Mouse (Mus musculus) neural tube, embryonic 11.5 days (tissue): Measurements from ENCODE around the gene Adad2. TPM values are rescaled to one million over a fixed set of nuclear protein-coding genes. Genes with fewer than 3 reads are reported as not detected.

ENCODE experiments used
- ATAC-seq: fragments of 200-750 bp; cut with Nextera tagmentation; 2 replicates; pipeline ENCODE4 v1.8.0; 2017; ENCODE audit warnings: moderate number of reproducible peaks, mild to moderate bottlenecking, moderate TSS enrichment, moderate library complexity; ENCODE audit not compliant: insufficient read depth, low FRiP score, low TSS enrichment
- DNase-seq: peaks from one replicate; pipeline ENCODE4 v3.0.0-alpha.2; 2015; ENCODE audit warnings: low spot score
- H3K27ac ChIP-seq: fragments of 300-500 bp; sonication (generic); 2 replicates; pipeline ENCODE4 v1.5.1; 2014; ENCODE audit warnings: low read depth, mild to moderate bottlenecking, low read length
- H3K27me3 ChIP-seq: fragments of 300-500 bp; sonication (generic); 2 replicates; pipeline ENCODE4 v1.6.1; 2014; ENCODE audit warnings: mild to moderate bottlenecking, low read length, mixed read lengths; ENCODE audit not compliant: control insufficient read depth, insufficient read depth
- H3K36me3 ChIP-seq: fragments of 300-500 bp; sonication (generic); 2 replicates; pipeline ENCODE4 v1.6.1; 2014; ENCODE audit warnings: mild to moderate bottlenecking, low read length, moderate library complexity, mixed read lengths; ENCODE audit not compliant: control insufficient read depth, insufficient read depth
- H3K4me1 ChIP-seq: fragments of 300-500 bp; sonication (generic); 2 replicates; pipeline ENCODE4 v1.6.1; 2014; ENCODE audit warnings: low read length, mixed read lengths; ENCODE audit not compliant: control insufficient read depth, insufficient read depth
- H3K4me2 ChIP-seq: fragments of 300-500 bp; sonication (generic); 2 replicates; pipeline ENCODE4 v1.6.1; 2014; ENCODE audit warnings: low read depth, mild to moderate bottlenecking, moderate library complexity
- H3K4me3 ChIP-seq: fragments of 300-500 bp; sonication (generic); 2 replicates; pipeline ENCODE4 v1.5.1; 2014; ENCODE audit warnings: low read depth, low read length
- H3K9ac ChIP-seq: fragments of 300-500 bp; sonication (generic); 2 replicates; pipeline ENCODE4 v1.6.1; 2014; ENCODE audit warnings: mild to moderate bottlenecking, low read length
- H3K9me3 ChIP-seq: fragments of 300-500 bp; sonication (generic); 2 replicates; pipeline ENCODE4 v1.6.1; 2016; ENCODE audit warnings: low read length; ENCODE audit not compliant: control insufficient read depth
- WGBS: fragments of 180-500 bp; shearing (Covaris S2); extraction: QIAGEN DNeasy Blood & Tissue Kit; methylation state at CpG from one replicate; pipeline ENCODE4 v1.1.7; 2014; 5-methylcytosine and 5-hydroxymethylcytosine counted together
- polyA plus RNA-seq: library from polyadenylated mRNA; unstranded; fragments of >200 nt; fragmentation: Nextera tagmentation; extraction: Ambion mirVana; gene quantifications from 2 replicates; pipeline ENCODE4 v1.2.1, GENCODE M21; 2014

Gene Adad2
- polyA plus RNA-seq, 1 experiment from 2014 or later: not detected

GRCm38 (mm10) chr8:119575366-119575726 is 37.2 kb upstream of the Adad2 start:
- Histone ChIP-seq H3K4me2 (peak overlapping the region; percentile 96), H3K4me3 (peak overlapping the region; percentile 91), H3K27me3 (peaks cover 3% of the 10 kb centered on the region; the same call in 1 of the 2 replicates), H3K9ac (peak overlapping the region; percentile 78), H3K27ac (no peak overlapping the region), H3K4me1 (peaks cover 3% of the 10 kb centered on the region), H3K36me3 (no peaks in the 10 kb centered on the region), H3K9me3 (no peaks in the 10 kb centered on the region)
- WGBS: under 1% methylated on average over 16 of the region's 16 CpGs
- DNase-seq: no peak
- no peak for ATAC-seq

GRCm38 (mm10) chr8:119579096-119579495 is 33.5 kb upstream of the Adad2 start:
- H3K36me3 ChIP-seq: no peaks in the 10 kb centered on the region
- no peak for DNase-seq
- no peak overlapping the region for H3K4me2 ChIP-seq
- no peak overlapping the region for H3K9ac ChIP-seq
- WGBS: 37% methylated on average over 13 of the region's 13 CpGs
- H3K4me1 ChIP-seq: peaks cover 2% of the 10 kb centered on the region
- no peak overlapping the region for H3K27ac ChIP-seq
- H3K9me3 ChIP-seq: no peaks in the 10 kb centered on the region
- peaks cover 3% of the 10 kb centered on the region; the same call in 1 of the 2 replicates for H3K27me3 ChIP-seq
- H3K4me3 ChIP-seq: no peak overlapping the region
- ATAC-seq: no peak

- WGBS: 80% methylated on average over 5 of the region's 5 CpGs
- Histone ChIP-seq H3K4me3 (no peak overlapping the region), H3K36me3 (no peaks in the 10 kb centered on the region), H3K4me1 (no peaks in the 10 kb centered on the region), H3K9me3 (no peaks in the 10 kb centered on the region), H3K4me2 (no peak overlapping the region), H3K27ac (no peak overlapping the region), H3K27me3 (peaks cover 3% of the 10 kb centered on the region; the same call in 1 of the 2 replicates), H3K9ac (no peak overlapping the region)
- DNase-seq: no peak
- no peak for ATAC-seq
These were observed 31.9 kb upstream of the Adad2 start for GRCm38 (mm10) chr8:119580441-119581161.

- H3K4me2 ChIP-seq: peak overlapping the region; percentile 38
- WGBS: 25% methylated on average over 16 of the region's 24 CpGs
- ATAC-seq (no peak), DNase-seq (no peak)
- H3K36me3 ChIP-seq: no peaks in the 10 kb centered on the region
- no peaks in the 10 kb centered on the region for H3K27me3 ChIP-seq
- H3K9me3 ChIP-seq: no peaks in the 10 kb centered on the region
- no peak overlapping the region for H3K27ac ChIP-seq
- 0 out of 2 replicates have a peak overlapping the region, but pooled peaks have one; percentile 6 for H3K4me3 ChIP-seq
- H3K4me1 ChIP-seq: no peaks in the 10 kb centered on the region
- H3K9ac ChIP-seq: 0 out of 2 replicates have a peak overlapping the region, but pooled peaks have one; percentile 23
These were observed 26.6 kb upstream of the Adad2 start for GRCm38 (mm10) chr8:119585901-119586300.

GRCm38 (mm10) chr8:119588321-119588720 is 24.2 kb upstream of the Adad2 start:
- Histone ChIP-seq H3K27me3 (no peaks in the 10 kb centered on the region), H3K36me3 (no peaks in the 10 kb centered on the region), H3K9ac (no peak overlapping the region), H3K4me1 (no peaks in the 10 kb centered on the region), H3K4me2 (no peak overlapping the region), H3K9me3 (no peaks in the 10 kb centered on the region), H3K4me3 (no peak overlapping the region), H3K27ac (no peak overlapping the region)
- ATAC-seq (no peak), DNase-seq (no peak)
- 73% methylated on average over 4 of the region's 4 CpGs for WGBS

- Histone ChIP-seq H3K36me3 (no peaks in the 10 kb centered on the region), H3K27ac (no peak overlapping the region)
These were observed 23.7 kb upstream of the Adad2 start for GRCm38 (mm10) chr8:119588844-119589243.

GRCm38 (mm10) chr8:119590348-119590747 is 22.2 kb upstream of the Adad2 start:
- H3K27me3 ChIP-seq: no peaks in the 10 kb centered on the region

More at GRCm38 (mm10) chr8:119588844-119589243, 23.7 kb upstream of the Adad2 start:
- Histone ChIP-seq H3K4me3 (no peak overlapping the region), H3K9ac (no peak overlapping the region), H3K27me3 (no peaks in the 10 kb centered on the region), H3K4me2 (no peak overlapping the region), H3K4me1 (no peaks in the 10 kb centered on the region), H3K9me3 (no peaks in the 10 kb centered on the region)
- 19% methylated on average over 10 of the region's 10 CpGs for WGBS
- ATAC-seq: no peak
- peak; percentile 26 for DNase-seq

GRCm38 (mm10) chr8:119591456-119591855 is 21.1 kb upstream of the Adad2 start:
- DNase-seq: no peak
- 91% methylated on average over 7 of the region's 7 CpGs for WGBS
- no peaks in the 10 kb centered on the region for H3K27me3 ChIP-seq

More at GRCm38 (mm10) chr8:119590348-119590747, 22.2 kb upstream of the Adad2 start:
- ATAC-seq (no peak), DNase-seq (no peak)
- Histone ChIP-seq H3K4me1 (peaks cover 5% of the 10 kb centered on the region; the same call in 1 of the 2 replicates), H3K36me3 (no peaks in the 10 kb centered on the region), H3K27ac (no peak overlapping the region), H3K9ac (no peak overlapping the region), H3K9me3 (no peaks in the 10 kb centered on the region), H3K4me2 (no peak overlapping the region), H3K4me3 (no peak overlapping the region)
- WGBS: 83% methylated on average over 14 of the region's 14 CpGs

GRCm38 (mm10) chr8:119603771-119604170 is 8.8 kb upstream of the Adad2 start:
- Histone ChIP-seq H3K27me3 (no peaks in the 10 kb centered on the region), H3K4me2 (peak overlapping the region; percentile 74), H3K36me3 (peaks cover 11% of the 10 kb centered on the region), H3K4me1 (peaks cover 6% of the 10 kb centered on the region), H3K4me3 (no peak overlapping the region), H3K9me3 (no peaks in the 10 kb centered on the region), H3K27ac (no peak overlapping the region), H3K9ac (0 out of 2 replicates have a peak overlapping the region, but pooled peaks have one; percentile 82)
- no peak for DNase-seq
- no peak for ATAC-seq
- 92% methylated on average over 4 of the region's 4 CpGs for WGBS

More at GRCm38 (mm10) chr8:119591456-119591855, 21.1 kb upstream of the Adad2 start:
- Histone ChIP-seq H3K4me3 (no peak overlapping the region), H3K27ac (no peak overlapping the region), H3K4me1 (peaks cover 5% of the 10 kb centered on the region; the same call in 1 of the 2 replicates), H3K9ac (no peak overlapping the region), H3K9me3 (no peaks in the 10 kb centered on the region), H3K4me2 (no peak overlapping the region), H3K36me3 (no peaks in the 10 kb centered on the region)
- no peak for ATAC-seq
